Mouse (Mus musculus) ovary, adult 18-20 months (tissue): ENCODE results near the gene Wdr62.
"Not testable (repeated sequence)": the region's sequence is repeated elsewhere in the genome, so short reads cannot be mapped to it uniquely, and the experiment has no call there.

Experiments used
- DNase-seq: peaks from one replicate; pipeline ENCODE4 v3.0.0; 2022; ENCODE audit warnings: low spot score, mixed read lengths

The Wdr62 gene

GRCm38 (mm10) chr7:30265531-30265930 lies 14.7 kb downstream of the Wdr62 start:
- DNase-seq = no peak

DNA sequence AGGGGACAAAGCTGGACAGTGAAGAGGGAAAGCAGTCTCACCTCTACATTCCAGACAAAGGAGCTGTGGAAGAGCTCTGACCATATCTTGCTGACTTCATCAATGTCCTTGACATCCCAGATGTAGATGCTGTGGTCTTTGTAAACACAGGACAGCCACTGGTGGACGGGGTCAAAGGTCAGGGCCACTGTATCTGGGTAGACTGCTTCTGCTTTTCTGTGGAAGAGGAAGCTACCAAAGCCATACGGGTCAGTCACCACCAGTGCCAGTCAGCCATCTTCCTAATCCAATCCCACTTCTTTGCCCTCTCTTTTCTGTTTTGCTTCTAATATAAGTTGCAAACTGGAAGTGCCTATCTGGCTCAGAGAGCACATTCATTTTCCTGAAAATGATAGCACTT lies 15.2 kb downstream of the Wdr62 start:
- peak; percentile 28 for DNase-seq

DNA sequence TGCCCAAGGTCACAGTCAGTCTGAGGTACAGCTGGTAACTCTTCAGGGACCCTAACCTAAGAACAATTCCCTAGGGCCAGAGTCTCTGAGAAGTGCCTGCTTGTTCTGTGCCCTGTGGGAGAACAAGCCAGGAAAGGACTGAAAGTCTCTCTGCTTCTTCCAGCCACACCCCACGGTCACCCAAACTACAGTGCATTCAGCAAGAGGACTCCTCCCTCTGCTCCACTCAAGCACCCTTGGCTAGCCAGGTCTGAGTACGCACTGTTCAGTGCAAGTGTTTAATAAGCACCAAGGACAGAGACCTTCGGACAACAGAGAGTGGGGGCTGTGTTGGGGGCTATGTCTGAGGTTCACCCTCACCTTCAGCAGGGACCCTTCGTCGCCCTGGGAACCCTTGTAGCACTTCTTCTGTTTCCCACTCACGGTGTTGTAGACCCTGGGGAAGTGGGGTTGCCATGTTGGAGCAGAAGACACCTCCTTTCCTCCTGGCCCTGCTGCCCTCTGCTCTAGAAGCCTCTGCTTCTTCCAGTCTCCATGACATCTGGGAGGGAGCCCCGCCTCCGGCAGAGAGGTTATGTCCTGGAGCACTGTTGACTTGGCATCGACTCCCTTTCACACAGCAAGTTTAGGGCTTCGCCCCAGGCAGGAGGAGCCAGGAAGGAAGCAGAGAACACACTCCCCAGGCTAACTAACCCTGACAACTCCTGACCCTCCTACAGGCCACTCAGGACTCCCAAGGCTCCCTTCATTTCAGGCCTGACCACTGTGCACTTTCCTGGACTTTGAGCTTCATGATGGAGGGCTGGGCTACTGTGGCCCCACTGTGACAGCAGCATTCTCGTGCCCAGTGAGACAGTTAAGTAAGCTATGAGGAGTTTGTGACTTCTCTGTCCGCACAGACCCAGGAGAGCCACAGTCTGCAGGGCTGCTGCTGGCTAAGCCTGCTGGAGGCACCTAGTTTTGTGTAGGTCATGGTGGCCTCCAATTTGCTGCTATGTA lies 28.0 kb downstream of the Wdr62 start:
- peak; percentile 53 for DNase-seq

- not testable (repeated sequence) for DNase-seq
These were observed 42.8 kb downstream of the Wdr62 start for GRCm38 (mm10) chr7:30237374-30237773.

DNA sequence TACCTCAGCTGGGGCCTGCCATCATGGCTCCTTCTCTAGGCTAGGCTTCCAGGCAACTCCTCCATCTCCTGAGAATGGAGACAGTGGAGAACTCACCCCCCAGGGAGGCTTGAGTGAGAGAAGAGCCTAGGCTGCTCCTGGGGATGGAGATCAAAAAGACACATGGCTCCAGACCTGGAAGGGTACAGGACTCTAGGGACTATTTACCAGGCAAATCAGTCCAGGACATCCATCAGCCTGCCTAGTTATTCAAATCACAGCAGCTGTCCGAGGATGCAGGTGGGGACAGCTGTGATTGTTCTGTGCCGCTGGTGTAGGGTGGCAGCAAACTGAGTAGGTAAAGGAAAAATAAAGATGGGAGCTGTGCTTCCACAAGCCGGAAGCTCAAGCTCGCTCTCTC lies 44.6 kb downstream of the Wdr62 start, which contains the start of gene Ovol3:
Gene Ovol3, minus strand, starts transcription at position 101 of the 400 bp plus-strand sequence.
- DNase-seq = no peak

DNA sequence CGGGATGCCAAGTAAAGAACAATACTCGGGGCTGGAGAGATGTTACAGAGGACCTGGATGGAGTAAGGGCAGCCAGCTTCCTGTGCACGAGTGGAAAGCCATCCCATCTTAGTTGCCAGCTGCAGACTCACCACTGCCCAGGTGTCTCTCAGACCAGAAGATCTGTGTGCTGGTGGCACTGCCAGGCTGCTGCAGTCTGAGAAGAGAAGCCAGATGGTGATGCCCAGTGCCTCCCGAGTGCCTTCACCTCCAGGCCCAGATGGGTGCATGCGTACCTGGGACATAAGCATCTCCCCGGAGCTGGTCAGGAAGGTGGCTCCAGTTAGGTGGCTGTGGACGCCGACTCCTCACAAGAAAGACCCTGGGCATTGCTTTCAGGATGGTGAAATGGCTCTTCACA lies 45.1 kb downstream of the Wdr62 start:
- DNase-seq = no peak

DNA sequence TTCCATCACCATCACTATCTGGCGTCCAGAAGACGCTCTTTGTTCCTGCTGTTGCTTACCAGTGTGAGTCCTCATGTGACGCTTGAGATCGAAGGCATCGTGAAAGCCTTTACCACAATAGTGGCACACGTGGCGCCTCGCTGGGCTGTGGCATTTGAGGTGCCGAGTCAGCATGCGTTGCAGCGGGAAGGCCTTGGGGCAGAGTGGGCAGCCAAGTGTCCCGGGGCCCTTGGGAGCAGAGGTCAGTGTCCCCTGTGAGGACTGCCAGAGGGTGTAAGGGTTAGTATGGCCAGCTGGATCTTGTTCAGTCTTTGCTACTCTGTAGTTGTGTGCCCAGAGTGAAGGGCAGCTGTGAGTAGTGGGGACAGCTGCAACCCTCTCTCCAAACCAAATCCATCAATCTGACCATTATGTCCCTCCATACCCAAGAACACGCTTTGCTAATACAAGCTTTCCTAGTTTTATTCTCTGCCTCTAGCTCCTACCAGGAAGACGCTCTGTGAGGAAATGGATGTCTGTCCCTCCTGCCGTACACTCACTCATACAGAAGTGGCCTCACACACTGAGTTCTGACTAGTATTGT lies 45.9 kb downstream of the Wdr62 start:
- DNase-seq = no peak

DNA sequence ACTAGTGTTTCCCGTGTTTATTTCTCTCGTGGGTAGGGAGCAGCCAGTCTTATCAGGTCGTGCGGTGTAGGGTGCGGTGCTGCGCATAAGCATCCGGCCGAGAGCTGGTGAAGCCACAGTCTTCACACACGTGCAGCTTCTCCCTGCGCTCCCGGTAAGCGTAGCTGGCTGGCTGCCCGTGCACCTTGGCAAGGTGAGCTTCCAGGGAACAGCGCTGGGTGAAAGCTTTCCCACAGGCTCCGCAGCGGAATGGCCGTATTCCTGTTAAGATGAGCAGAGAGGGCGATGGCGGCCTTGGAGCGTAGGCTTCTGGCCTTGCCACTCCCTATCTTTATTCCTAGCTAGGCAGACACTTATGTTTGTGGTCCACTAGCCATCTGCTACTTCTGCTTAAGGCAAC lies 46.8 kb downstream of the Wdr62 start:
- DNase-seq = no peak

DNA sequence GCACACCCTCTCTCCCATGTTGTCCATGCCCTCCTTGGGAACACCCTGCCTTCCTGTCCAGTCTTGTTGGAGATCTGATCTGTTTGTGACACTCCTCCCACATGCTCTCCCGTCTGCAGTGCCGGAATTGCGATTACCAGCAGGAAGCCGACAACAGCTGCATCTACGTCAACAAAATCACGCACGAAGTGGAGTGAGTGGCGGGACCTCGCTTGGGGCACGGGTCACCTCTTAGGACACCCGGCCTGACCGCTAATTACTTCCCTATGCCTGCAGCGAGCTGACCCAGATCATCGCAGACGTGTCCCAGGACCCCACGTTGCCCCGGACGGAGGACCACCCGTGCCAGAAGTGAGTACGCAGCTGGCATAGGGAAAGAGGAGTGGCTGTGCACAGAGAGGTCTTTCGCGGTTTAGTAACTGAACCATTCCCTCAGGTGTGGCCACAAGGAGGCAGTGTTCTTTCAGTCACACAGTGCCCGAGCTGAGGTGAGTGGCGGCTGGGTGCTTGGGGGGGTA lies 47.5 kb downstream of the Wdr62 start:
- peak; percentile 53 for DNase-seq

GRCm38 (mm10) chr7:30231669-30232454 lies 48.4 kb downstream of the Wdr62 start, which contains the start of the genes Polr2i and Tbcb:
Polr2i (plus strand) TSS chr7:30231948.
Tbcb (minus strand) TSS chr7:30232272.
- DNase-seq = peak; percentile 99

- DNase-seq = no peak
These were observed 48.9 kb downstream of the Wdr62 start for GRCm38 (mm10) chr7:30231328-30231668.

DNA sequence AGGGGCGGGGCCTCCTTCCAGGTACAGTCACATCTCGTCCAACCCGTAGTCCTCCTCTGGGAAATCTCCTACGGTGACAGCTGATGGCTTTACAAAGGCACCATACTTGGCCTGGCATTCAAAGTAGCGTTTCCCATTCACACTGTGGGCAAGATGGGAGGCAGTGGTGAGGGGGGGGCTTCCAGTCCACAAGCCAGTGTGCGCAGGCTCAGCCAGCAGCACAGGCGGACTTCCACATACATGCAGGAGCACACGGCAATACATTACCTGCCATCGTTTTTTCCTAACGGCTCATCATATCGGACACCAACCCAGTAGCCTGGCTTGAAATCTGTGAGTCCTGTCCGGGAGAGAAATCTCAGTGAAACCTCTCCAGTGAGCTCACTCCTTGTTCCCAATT lies 56.0 kb downstream of the Wdr62 start:
- DNase-seq = no peak

- no peak for DNase-seq
These were observed 58.0 kb downstream of the Wdr62 start for GRCm38 (mm10) chr7:30222205-30222604.

- no peak for DNase-seq
These were observed 58.8 kb downstream of the Wdr62 start for GRCm38 (mm10) chr7:30221433-30221832.

GRCm38 (mm10) chr7:30220008-30220356 lies 60.2 kb downstream of the Wdr62 start:
- no peak for DNase-seq

DNA sequence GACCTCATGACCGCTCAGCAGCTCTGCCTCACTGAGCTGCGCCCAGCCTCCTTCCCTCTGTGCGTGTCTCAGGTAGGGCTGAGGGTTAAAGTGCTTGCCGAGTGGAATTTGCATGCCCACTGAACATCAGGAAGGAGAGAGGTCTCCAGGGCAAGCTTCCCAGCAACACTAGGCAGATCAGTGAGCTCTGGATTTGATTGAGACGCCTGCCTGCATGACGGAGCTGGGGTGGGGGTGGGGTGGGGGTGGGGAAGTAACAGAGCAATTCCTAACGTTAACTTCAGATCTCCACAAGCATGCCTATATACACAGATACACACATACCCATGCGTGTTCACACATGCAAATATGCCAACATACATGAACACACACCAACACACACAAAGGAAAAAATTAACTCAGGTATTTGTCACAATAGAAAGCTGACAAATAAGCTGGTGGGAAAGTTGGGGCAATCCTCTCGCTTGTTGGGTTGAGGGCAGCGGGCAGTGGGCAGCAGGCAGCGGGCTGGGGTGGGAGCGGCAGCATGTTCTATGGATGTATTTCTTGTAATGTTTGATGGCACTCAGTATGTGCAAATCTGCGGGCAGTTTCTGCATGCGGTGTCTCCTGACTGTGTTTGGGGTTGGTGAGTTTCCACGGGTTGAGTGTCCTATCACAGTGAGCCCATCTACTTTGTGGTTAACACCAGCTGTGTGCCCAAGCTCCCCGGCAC lies 60.8 kb downstream of the Wdr62 start:
- DNase-seq = no peak

- DNase-seq = no peak
These were observed 62.9 kb downstream of the Wdr62 start for GRCm38 (mm10) chr7:30217277-30217676.

DNA sequence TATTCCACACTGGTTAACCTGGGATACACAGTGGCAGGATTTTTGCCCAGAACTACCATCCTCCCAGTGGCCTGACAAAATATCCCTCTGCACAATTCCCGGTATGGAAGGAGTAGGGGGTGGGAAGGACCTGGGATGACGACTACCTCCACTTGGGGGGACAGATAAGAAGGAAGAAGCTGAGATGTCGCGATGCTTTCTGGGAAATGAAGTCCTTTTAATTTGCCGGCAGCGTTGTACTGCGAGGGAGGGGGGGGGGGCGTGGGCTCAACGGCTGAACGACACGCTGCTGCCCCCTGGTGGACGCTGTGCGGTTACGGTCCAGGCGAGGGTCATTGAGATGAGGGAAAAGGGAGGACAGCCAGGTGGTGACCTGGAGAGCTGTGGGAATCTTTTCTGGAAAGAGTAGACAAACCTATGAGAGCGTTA lies 63.5 kb downstream of the Wdr62 start:
- DNase-seq = no peak

- no peak for DNase-seq
These were observed 64.3 kb downstream of the Wdr62 start for GRCm38 (mm10) chr7:30215875-30216274.

DNA sequence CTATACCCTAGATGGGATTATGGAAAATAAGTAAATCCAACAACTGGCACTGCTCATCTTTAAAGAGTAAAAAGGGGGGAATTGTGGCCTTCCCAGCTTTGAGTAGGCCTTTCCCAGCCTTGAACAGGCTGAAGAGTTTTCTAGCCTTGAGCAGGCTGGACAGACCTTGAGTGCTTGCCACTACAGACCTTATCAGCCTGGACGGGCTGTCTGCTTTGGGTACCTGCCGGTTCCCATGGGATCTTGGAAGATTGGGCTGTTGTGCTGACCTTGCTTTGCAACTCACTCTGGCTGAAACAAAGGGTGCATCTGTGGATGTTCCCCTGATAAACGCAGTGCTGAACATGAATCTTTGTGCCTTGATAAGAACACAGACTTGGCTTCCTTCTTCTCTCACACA lies 66.3 kb downstream of the Wdr62 start:
- peak; percentile 77 for DNase-seq

- no peak for DNase-seq
These were observed 69.2 kb downstream of the Wdr62 start for GRCm38 (mm10) chr7:30211025-30211424.

- not testable (repeated sequence) for DNase-seq
These were observed 73.9 kb downstream of the Wdr62 start for GRCm38 (mm10) chr7:30206364-30206763.
